Comparison of ENCODE assay signal across 15 mouse cellular contexts in the genomic region with DNA sequence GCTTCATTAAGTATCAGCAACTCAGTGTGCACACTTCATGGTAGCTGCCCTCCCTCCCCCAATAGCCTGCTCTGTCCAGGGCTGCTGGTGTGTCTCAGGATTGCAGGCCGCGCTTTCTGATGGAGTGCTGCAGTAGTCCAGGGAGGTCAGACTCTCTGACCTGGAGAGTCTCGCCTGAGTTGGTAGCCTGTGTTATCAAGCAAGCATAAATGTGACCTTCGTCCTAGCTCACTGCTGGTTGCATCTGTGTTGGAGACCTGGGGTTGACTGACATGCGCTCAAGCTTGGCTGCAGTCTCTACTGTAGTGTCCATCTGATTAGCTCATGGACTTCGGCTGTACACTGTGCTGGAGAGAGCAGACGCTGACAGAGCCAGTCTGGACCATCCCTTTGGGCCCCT. TPM values are rescaled to one million over a fixed set of nuclear protein-coding genes. Genes with fewer than 3 reads are reported as not detected.
A peak's percentile ranks its signal among the peaks of the same experiment; 100 is the strongest.
DNase-seq lines count a peak whose midpoint lies in the region; ATAC-seq and TF ChIP-seq lines count a peak whose summit lies in the region.
"Had no signal": no experiment of that assay in that cellular context is flagged by ENCODE, and none has a peak within 500 bp of the region (broad histone marks: within the 10 kb centered on the region; RNA-seq: fewer than 3 reads in every experiment).

No protein-coding gene starts in this region.

- peaks cover 85% of the 10 kb centered on the region for H3K4me1 ChIP-seq in heart, embryonic 12.5 days (replicated peaks)
- peaks cover 5% of the 10 kb centered on the region; the same call in 1 of the 2 replicates for H3K4me1 ChIP-seq in midbrain, postnatal 0 days (ENCODE audit: insufficient read depth, low read length)
- H3K4me1 ChIP-seq in midbrain, embryonic 14.5 days (ENCODE audit: control insufficient read depth, insufficient read depth, low read length) = peaks cover 6% of the 10 kb centered on the region; the same call in 1 of the 2 replicates

- peak overlapping the region; percentile 80 for H3K27ac ChIP-seq in heart, embryonic 12.5 days (ENCODE audit: poor library complexity, severe bottlenecking)
- no peak overlapping the region for H3K27ac ChIP-seq in midbrain, postnatal 0 days (ENCODE audit: low read depth, low read length)
- H3K27ac ChIP-seq in midbrain, embryonic 14.5 days (replicated peaks; ENCODE audit: low read depth, low read length) = no peak overlapping the region
- H3K27ac ChIP-seq: heart, adult 2 months; limb, embryonic 13.5 days; neural tube, embryonic 13.5 days had no signal

- DNase-seq in heart, adult 11 months = no peak
- DNase-seq in midbrain, postnatal 0 days (ENCODE audit: low spot score) = peak; percentile 34
- DNase-seq in midbrain, embryonic 14.5 days = no peak
- peak; percentile 32 to 60 for DNase-seq in kidney, postnatal 4 days
- peak; percentile 74 for DNase-seq in yolk sac, embryonic 10.5 days (ENCODE audit: low spot score)
- DNase-seq in left cerebral cortex, adult 18-20 months (ENCODE audit: low spot score in 2 of 2) = no peak
- DNase-seq in ovary, adult 18-20 months (ENCODE audit: low spot score) = no peak
- DNase-seq: forebrain, postnatal 0 days; heart, adult 2 months; thymus, adult 2 months had no signal

- peaks cover 35% of the 10 kb centered on the region for H3K36me3 ChIP-seq in heart, embryonic 12.5 days
- peaks cover 9% of the 10 kb centered on the region for H3K36me3 ChIP-seq in midbrain, postnatal 0 days (ENCODE audit: insufficient read depth, low read length)
- H3K36me3 ChIP-seq in midbrain, embryonic 14.5 days (ENCODE audit: control insufficient read depth, insufficient read depth, low read length) = peaks cover 18% of the 10 kb centered on the region

- no peak overlapping the region for H3K4me2 ChIP-seq in heart, embryonic 12.5 days
- H3K4me2 ChIP-seq in midbrain, postnatal 0 days (ENCODE audit: low read depth, low read length, poor library complexity, severe bottlenecking) = no peak overlapping the region
- H3K4me2 ChIP-seq in midbrain, embryonic 14.5 days (ENCODE audit: low read length) = no peak overlapping the region
- H3K4me2 ChIP-seq: embryonic facial prominence, embryonic 13.5 days; limb, embryonic 13.5 days; neural tube, embryonic 13.5 days had no signal

- 31% methylated on average over 7 of the region's 7 CpGs for WGBS in heart, embryonic 12.5 days
- WGBS in midbrain, postnatal 0 days = 86% methylated on average over 7 of the region's 7 CpGs
- 80% methylated on average over 7 of the region's 7 CpGs for WGBS in midbrain, embryonic 14.5 days

- H3K9ac ChIP-seq in heart, embryonic 12.5 days = peak overlapping the region; percentile 23; the same call in 1 of the 2 replicates
- no peak overlapping the region for H3K9ac ChIP-seq in midbrain, postnatal 0 days (replicated peaks; ENCODE audit: low read length, poor library complexity, severe bottlenecking)
- H3K9ac ChIP-seq in midbrain, embryonic 14.5 days (replicated peaks; ENCODE audit: low read length) = no peak overlapping the region
- H3K9ac ChIP-seq: forebrain, postnatal 0 days; limb, embryonic 13.5 days; neural tube, embryonic 13.5 days had no signal

- TF ChIP-seq CTCF in midbrain, postnatal 0 days (IDR thresholded peaks at IDR 0.05) = no peak

- H3K4me3 ChIP-seq in heart, embryonic 12.5 days = no peak overlapping the region
- no peak overlapping the region for H3K4me3 ChIP-seq in midbrain, postnatal 0 days (ENCODE audit: low read depth, low read length)
- H3K4me3 ChIP-seq in midbrain, embryonic 14.5 days (replicated peaks; ENCODE audit: low read depth, low read length) = no peak overlapping the region
- H3K4me3 ChIP-seq: embryonic facial prominence, embryonic 13.5 days; heart, adult 2 months; limb, embryonic 13.5 days; megakaryocyte, embryonic 14.5 days; neural tube, embryonic 13.5 days had no signal

- no peak for ATAC-seq in heart, embryonic 12.5 days (ENCODE audit: insufficient number of reproducible peaks, low FRiP score)
- no peak for ATAC-seq in midbrain, postnatal 0 days (ENCODE audit: low FRiP score)
- no peak for ATAC-seq in midbrain, embryonic 14.5 days (ENCODE audit: low FRiP score, low TSS enrichment)
- ATAC-seq: forebrain, postnatal 0 days had no signal

- no peaks in the 10 kb centered on the region for H3K9me3 ChIP-seq in heart, embryonic 12.5 days (replicated peaks)
- H3K9me3 ChIP-seq in midbrain, postnatal 0 days (ENCODE audit: low read length) = no peaks in the 10 kb centered on the region
- no peaks in the 10 kb centered on the region for H3K9me3 ChIP-seq in midbrain, embryonic 14.5 days (ENCODE audit: control insufficient read depth, low read length)
- H3K9me3 ChIP-seq: embryonic facial prominence, embryonic 13.5 days; limb, embryonic 13.5 days; megakaryocyte, embryonic 14.5 days; neural tube, embryonic 13.5 days had no signal

- H3K27me3 ChIP-seq in heart, embryonic 12.5 days (replicated peaks) = no peaks in the 10 kb centered on the region
- no peaks in the 10 kb centered on the region for H3K27me3 ChIP-seq in midbrain, postnatal 0 days (ENCODE audit: insufficient read depth, low read length)
- no peaks in the 10 kb centered on the region for H3K27me3 ChIP-seq in midbrain, embryonic 14.5 days (ENCODE audit: control insufficient read depth, insufficient read depth, low read length)
- H3K27me3 ChIP-seq: embryonic facial prominence, embryonic 13.5 days; limb, embryonic 13.5 days; megakaryocyte, embryonic 14.5 days; neural tube, embryonic 13.5 days had no signal

RNA-seq across cellular contexts. Expression of a gene that starts 43.8 kb away (rescaled TPM):
- 51.7 and 52.8 TPM in 2 replicates for polyA plus RNA-seq in heart, embryonic 12.5 days (2016; fragmentation: Nextera tagmentation; extraction: Ambion mirVana)
- total RNA-seq in midbrain, postnatal 0 days (2014; rRNA removed) = 190 and 202 TPM in 2 replicates
- 181 and 183 TPM in 2 replicates for polyA plus RNA-seq in midbrain, postnatal 0 days (2015; fragmentation: Nextera tagmentation; extraction: Ambion mirVana)
- polyA plus RNA-seq in midbrain, embryonic 14.5 days (2014; fragmentation: Nextera tagmentation; extraction: Ambion mirVana) = 167 and 185 TPM in 2 replicates
- total RNA-seq in left cerebral cortex, adult 18-20 months (2021) = 100 to 1,000 TPM; 236 to 243 TPM

RNA-seq across cellular contexts. Expression of a gene that starts 49.7 kb away (rescaled TPM):
- polyA plus RNA-seq in heart, embryonic 12.5 days (2016; fragmentation: Nextera tagmentation; extraction: Ambion mirVana) = 37.4 and 40.4 TPM in 2 replicates
- 46.7 and 47.3 TPM in 2 replicates for total RNA-seq in midbrain, postnatal 0 days (2014; rRNA removed)
- 30.9 and 31.6 TPM in 2 replicates for polyA plus RNA-seq in midbrain, postnatal 0 days (2015; fragmentation: Nextera tagmentation; extraction: Ambion mirVana)
- 25.5 and 25.6 TPM in 2 replicates for polyA plus RNA-seq in midbrain, embryonic 14.5 days (2014; fragmentation: Nextera tagmentation; extraction: Ambion mirVana)
- total RNA-seq in left cerebral cortex, adult 18-20 months (2021) = 10 to 100 TPM; 42.9 to 45.1 TPM

Comparison
In these comparisons a context has a peak if more than half of its experiments do, and no peak if none do; other contexts are left out.
1. DNase-seq: peak in midbrain, postnatal 0 days (single experiment), kidney, postnatal 4 days (2 of 2) and yolk sac, embryonic 10.5 days (single experiment); none in heart, adult 11 months (single experiment), midbrain, embryonic 14.5 days (single experiment), left cerebral cortex, adult 18-20 months (0 of 2) and ovary, adult 18-20 months (single experiment).